Mouse (Mus musculus) granulocyte monocyte progenitor cell, adult 5-6 weeks (primary cell): ENCODE data around the gene Ptdss2. TPM values are rescaled to one million over a fixed set of nuclear protein-coding genes. Genes with fewer than 3 reads are reported as not detected.
A peak's percentile ranks its signal among the peaks of the same experiment; 100 is the strongest.

Experiments
- ATAC-seq: replicated peaks from 2 replicates; pipeline ENCODE4 v1.8.0; 2016; ENCODE audit warnings: mild to moderate bottlenecking, moderate TSS enrichment, inconsistent platforms; ENCODE audit not compliant: poor library complexity, severe bottlenecking
- total RNA-seq, 2 experiments: library from RNA; stranded (forward) in 1 of 2; stranded (reverse) in 1 of 2; fragments of 200-712, 200-1000 nt in 1 of 2; fragments of >200 nt in 1 of 2; fragmentation: Nextera tagmentation in 1 of 2; gene quantifications; 2 replicates each; pipeline ENCODE4 v1.2.3; 2014 to 2017

Gene Ptdss2
- total RNA-seq (2014; fragmentation: Nextera tagmentation) (14.0 and 17.5 TPM in 2 replicates), total RNA-seq (2017) (4.2 and 7.1 TPM in 2 replicates)

GRCm38 (mm10) chr7:141122245-141122644, at the start of gene Ptdss2:
Gene Ptdss2 (plus strand): TSS chr7:141122382.
- ATAC-seq = 0 out of 2 replicates have a peak, but pooled peaks have one; percentile 24

GRCm38 (mm10) chr7:141073782-141074181, 48.4 kb upstream of the Ptdss2 start:
- no peak for ATAC-seq

- ATAC-seq = no peak
These were observed 44.3 kb upstream of the Ptdss2 start, which contains the start of gene Pkp3 for GRCm38 (mm10) chr7:141077841-141078240. Gene Pkp3 (plus strand): TSS chr7:141078218.

GRCm38 (mm10) chr7:141078876-141079275, 43.3 kb upstream of the Ptdss2 start:
- ATAC-seq = no peak

GRCm38 (mm10) chr7:141079481-141080449, 42.4 kb upstream of the Ptdss2 start:
- ATAC-seq = no peak

GRCm38 (mm10) chr7:141087894-141088293, 34.3 kb upstream of the Ptdss2 start:
- ATAC-seq = peak; percentile 43

- ATAC-seq = peak; percentile 40
These were observed 33.7 kb upstream of the Ptdss2 start for GRCm38 (mm10) chr7:141088473-141088872.

GRCm38 (mm10) chr7:141090228-141090627, 32.0 kb upstream of the Ptdss2 start:
- ATAC-seq = no peak

GRCm38 (mm10) chr7:141092051-141092735, 30.0 kb upstream of the Ptdss2 start:
- peak; percentile 73 for ATAC-seq

- no peak for ATAC-seq
These were observed 28.2 kb upstream of the Ptdss2 start for GRCm38 (mm10) chr7:141093950-141094349.

- no peak for ATAC-seq
These were observed 27.5 kb upstream of the Ptdss2 start for GRCm38 (mm10) chr7:141094487-141095205.

- no peak for ATAC-seq
These were observed 26.2 kb upstream of the Ptdss2 start for GRCm38 (mm10) chr7:141096021-141096420.

GRCm38 (mm10) chr7:141096649-141097056, 25.5 kb upstream of the Ptdss2 start:
- ATAC-seq = peak; percentile 68

- ATAC-seq = no peak
These were observed 25.0 kb upstream of the Ptdss2 start for GRCm38 (mm10) chr7:141097177-141097576.

- ATAC-seq = peak; percentile 23; the same call in 1 of the 2 replicates
These were observed 22.1 kb upstream of the Ptdss2 start, which contains the start of gene Sigirr for GRCm38 (mm10) chr7:141099911-141100691. Gene Sigirr (minus strand): TSS chr7:141100572.

- ATAC-seq = no peak
These were observed 19.0 kb upstream of the Ptdss2 start for GRCm38 (mm10) chr7:141103161-141103560.

- no peak for ATAC-seq
These were observed 6.3 kb upstream of the Ptdss2 start for GRCm38 (mm10) chr7:141115874-141116273.

GRCm38 (mm10) chr7:141117636-141118035, 4.5 kb upstream of the Ptdss2 start, which contains the start of gene Ano9:
Gene Ano9 (minus strand): TSS chr7:141117806.
- no peak for ATAC-seq

- no peak for ATAC-seq
These were observed 2.7 kb upstream of the Ptdss2 start for GRCm38 (mm10) chr7:141119487-141119886.
